Mouse (Mus musculus): ENCODE measurements around the gene Coq9. TPM values are rescaled to one million over a fixed set of nuclear protein-coding genes. Genes with fewer than 3 reads are reported as not detected.

Coq9 gene
- polyA plus RNA-seq, 1 experiment from 2014 or later = 57.2 TPM

DNA sequence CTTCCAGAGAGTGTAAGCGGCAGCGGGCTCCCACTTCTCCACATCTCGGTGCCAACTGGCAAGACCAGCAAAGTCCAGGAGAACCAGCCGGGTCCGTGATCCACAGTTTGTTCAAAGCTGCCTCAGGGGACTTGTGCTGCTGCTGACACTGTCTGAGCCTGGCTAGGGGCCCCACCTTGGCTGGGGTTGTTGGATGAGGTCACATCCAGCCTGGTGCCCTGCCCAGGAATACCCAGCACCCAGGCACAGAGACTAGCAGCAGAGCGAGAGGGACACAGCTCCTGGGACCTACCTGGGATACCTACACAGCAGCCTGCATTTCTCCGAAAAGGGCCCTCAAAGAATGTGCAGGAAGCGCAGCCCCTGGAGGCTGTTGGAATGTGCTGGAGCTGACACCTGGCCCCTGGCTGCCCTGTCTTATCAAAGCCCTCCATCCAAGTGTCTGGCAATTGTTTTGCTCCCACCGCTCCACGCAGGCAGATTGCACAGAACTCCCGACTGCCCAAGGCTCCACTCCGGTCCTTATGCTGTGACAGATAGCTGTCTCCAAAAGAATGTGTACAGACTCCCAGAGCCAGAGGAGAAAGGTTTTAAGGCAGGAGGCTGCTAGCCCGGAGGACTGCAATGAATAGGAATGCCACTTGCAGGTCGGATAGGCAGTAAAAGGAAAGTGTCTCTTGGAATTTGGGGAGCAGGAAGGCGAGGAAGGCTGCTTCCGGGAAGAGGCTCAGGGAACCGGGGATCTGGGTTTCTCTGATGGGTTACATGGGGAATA lies 37.2 kb downstream of the Coq9 start:
- peaks cover 53% of the 10 kb centered on the region for H3K4me1 ChIP-seq
- peak overlapping the region; percentile 58 for H3K9ac ChIP-seq (replicated peaks)
- WGBS = 12% methylated on average over 17 of the region's 17 CpGs
- peak overlapping the region; percentile 62 for H3K4me3 ChIP-seq
- peak overlapping the region; percentile 96 for H3K4me2 ChIP-seq (replicated peaks)
- H3K36me3 ChIP-seq = no peaks in the 10 kb centered on the region
- no peak for ATAC-seq (replicated peaks)
- H3K27ac ChIP-seq (replicated peaks) = peak overlapping the region; percentile 47; the same call in 1 of the 2 replicates
- peaks cover 9% of the 10 kb centered on the region; the same call in 1 of the 2 replicates for H3K27me3 ChIP-seq
- no peaks in the 10 kb centered on the region for H3K9me3 ChIP-seq

DNA sequence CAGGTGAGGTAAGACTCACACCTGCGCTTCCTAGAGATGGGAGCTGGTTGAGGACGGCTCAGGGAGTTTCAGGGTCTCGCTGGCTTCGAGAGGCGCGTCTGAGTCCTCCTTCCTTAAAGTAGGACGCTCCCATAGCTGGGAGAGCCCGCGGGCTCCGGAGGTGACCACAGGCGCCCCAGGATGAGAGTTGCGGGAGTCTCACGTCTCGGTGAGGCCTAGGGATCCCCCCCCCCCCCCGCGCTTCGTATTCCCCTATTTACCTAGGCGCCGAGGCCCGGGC lies 37.7 kb downstream of the Coq9 start:
- WGBS = 0% methylated on average over 11 of the region's 20 CpGs
- no peak for ATAC-seq (replicated peaks)
- Histone ChIP-seq H3K27me3 (peaks cover 9% of the 10 kb centered on the region; the same call in 1 of the 2 replicates), H3K36me3 (no peaks in the 10 kb centered on the region), H3K9ac (replicated peaks) (peak overlapping the region; percentile 58), H3K9me3 (no peaks in the 10 kb centered on the region), H3K4me3 (peak overlapping the region; percentile 62), H3K27ac (replicated peaks) (peak overlapping the region; percentile 47), H3K4me1 (peaks cover 48% of the 10 kb centered on the region), H3K4me2 (replicated peaks) (peak overlapping the region; percentile 96)

DNA sequence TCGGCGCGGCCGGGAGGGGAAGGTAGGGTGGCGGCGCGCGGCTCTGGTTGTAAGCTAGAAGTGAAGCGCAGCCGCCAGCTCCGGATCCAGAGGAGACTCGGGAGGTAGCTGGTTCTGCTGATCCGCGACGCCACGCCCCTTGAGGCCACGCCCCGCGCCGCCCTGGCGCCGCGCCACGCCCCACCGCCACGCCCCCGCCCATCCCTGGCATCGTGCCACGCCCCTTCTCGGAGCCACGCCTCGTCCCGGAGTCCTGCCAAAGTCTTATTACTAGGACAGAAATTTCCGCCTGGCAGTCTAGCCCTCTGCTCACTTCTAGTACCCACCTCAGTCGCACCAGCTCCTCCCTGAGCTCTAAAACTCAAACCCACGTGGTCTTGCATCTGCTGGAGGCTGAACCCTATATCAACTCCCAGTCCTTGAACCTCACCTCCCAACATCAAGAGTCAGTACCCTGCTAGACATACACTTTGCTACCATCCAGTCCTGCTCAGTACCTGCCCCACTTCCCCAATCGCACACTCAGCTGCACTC lies 38.1 kb downstream of the Coq9 start, which contains the start of gene Dok4:
Dok4 (minus strand) TSS at position 134 of the 534 bp plus-strand sequence.
- peak; percentile 70 for ATAC-seq (replicated peaks)
- peak within 1 kb of the TSS; percentile 47 for H3K27ac ChIP-seq (replicated peaks)
- under 1% methylated on average over 29 of the region's 37 CpGs for WGBS
- H3K27me3 ChIP-seq = peaks cover 9% of the 10 kb centered on the region; the same call in 1 of the 2 replicates
- H3K4me2 ChIP-seq (replicated peaks) = peak within 1 kb of the TSS; percentile 96
- H3K4me1 ChIP-seq = peaks cover 44% of the 10 kb centered on the region
- peak within 1 kb of the TSS; percentile 62 for H3K4me3 ChIP-seq
- H3K36me3 ChIP-seq = no peaks in the 10 kb centered on the region
- peak within 1 kb of the TSS; percentile 58 for H3K9ac ChIP-seq (replicated peaks)
- no peaks in the 10 kb centered on the region for H3K9me3 ChIP-seq

DNA sequence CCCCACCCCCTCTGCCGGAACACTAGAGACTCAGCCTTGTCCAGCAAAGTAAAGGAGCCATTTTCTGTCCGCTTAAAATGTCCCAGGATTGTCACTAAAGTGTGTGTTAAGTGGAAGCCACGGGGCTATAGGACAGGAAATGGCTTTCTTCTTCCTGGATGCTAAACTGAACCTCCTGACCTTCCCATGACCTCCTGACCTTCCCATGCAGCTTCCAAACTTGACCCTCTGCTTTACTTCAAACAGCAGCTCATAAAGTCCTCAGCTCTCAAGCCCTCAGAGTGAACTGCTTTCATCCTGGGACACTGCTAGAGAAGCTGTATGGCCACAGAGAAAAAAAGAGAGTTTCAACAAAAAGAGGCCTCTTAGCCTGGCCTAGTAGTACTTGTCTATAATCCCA lies 38.7 kb downstream of the Coq9 start:
- no peak overlapping the region for H3K27ac ChIP-seq (replicated peaks)
- no peak overlapping the region for H3K4me2 ChIP-seq (replicated peaks)
- no peak for ATAC-seq (replicated peaks)
- H3K9ac ChIP-seq (replicated peaks) = no peak overlapping the region
- WGBS = 63% methylated on average over 3 of the region's 3 CpGs
- no peaks in the 10 kb centered on the region for H3K9me3 ChIP-seq
- no peak overlapping the region for H3K4me3 ChIP-seq
- H3K4me1 ChIP-seq = peaks cover 39% of the 10 kb centered on the region
- peaks cover 9% of the 10 kb centered on the region; the same call in 1 of the 2 replicates for H3K27me3 ChIP-seq
- H3K36me3 ChIP-seq = no peaks in the 10 kb centered on the region

DNA sequence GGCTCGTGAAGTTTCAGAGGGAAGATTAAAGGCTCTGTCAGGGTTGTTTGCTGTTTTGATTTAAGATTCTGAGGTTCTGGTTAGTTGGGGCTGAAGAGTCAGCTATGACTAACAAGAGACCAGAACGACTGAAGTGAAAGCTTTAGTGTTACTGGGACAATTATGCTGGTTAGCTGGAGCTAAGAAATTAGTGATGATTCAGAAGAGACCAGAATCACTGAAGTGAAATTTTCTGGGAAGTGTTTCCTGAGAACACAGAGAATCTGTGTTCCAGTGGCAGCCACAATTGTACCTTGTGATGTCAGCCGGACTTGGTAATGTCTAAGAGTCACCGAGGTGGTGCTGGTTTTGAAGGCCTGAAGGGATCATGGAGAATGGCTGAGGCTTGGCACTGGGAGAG lies 42.6 kb downstream of the Coq9 start:
- Histone ChIP-seq H3K4me2 (replicated peaks) (no peak overlapping the region), H3K36me3 (no peaks in the 10 kb centered on the region), H3K27ac (replicated peaks) (no peak overlapping the region), H3K27me3 (no peaks in the 10 kb centered on the region), H3K9me3 (no peaks in the 10 kb centered on the region), H3K9ac (replicated peaks) (no peak overlapping the region), H3K4me1 (peaks cover 8% of the 10 kb centered on the region), H3K4me3 (no peak overlapping the region)
- 78% methylated on average over 4 of the region's 4 CpGs for WGBS
- no peak for ATAC-seq (replicated peaks)

DNA sequence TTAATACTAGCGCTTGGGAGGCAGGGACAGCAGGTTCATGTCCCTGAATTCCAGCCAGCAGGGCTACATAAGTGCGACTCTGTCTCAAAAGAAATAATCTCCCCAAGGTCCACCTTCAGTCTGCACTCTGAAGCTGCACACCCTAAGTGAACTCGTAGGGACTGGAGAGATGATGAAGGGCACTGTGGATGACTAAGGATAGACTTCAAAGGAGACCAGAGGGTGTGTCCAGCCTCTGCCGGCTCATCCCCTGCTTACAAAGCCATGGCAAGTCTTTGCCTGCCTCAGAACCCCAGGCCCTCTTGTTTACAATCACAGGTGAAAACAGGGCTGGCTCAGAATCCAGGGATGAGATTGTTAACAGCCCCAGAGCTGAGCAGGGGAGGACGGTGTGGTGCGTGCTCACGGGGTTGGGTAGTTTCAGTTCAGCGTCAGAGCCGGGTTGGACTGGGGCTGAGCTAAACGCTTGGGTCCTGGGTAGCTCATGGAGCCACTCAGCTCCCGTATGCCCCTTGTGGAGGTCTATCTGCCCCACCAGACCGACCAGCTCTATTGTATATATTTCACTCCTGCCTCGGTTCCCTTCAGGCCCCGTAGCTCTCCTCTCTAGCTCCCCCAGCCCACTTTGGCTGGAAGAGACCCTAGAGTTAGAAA lies 50.4 kb downstream of the Coq9 start:
- Histone ChIP-seq H3K9me3 (no peaks in the 10 kb centered on the region), H3K4me1 (no peaks in the 10 kb centered on the region), H3K36me3 (no peaks in the 10 kb centered on the region), H3K9ac (replicated peaks) (no peak overlapping the region), H3K27me3 (no peaks in the 10 kb centered on the region), H3K4me3 (no peak overlapping the region), H3K4me2 (replicated peaks) (no peak overlapping the region), H3K27ac (replicated peaks) (no peak overlapping the region)
- WGBS = 42% methylated on average over 14 of the region's 14 CpGs
- no peak for ATAC-seq (replicated peaks)

DNA sequence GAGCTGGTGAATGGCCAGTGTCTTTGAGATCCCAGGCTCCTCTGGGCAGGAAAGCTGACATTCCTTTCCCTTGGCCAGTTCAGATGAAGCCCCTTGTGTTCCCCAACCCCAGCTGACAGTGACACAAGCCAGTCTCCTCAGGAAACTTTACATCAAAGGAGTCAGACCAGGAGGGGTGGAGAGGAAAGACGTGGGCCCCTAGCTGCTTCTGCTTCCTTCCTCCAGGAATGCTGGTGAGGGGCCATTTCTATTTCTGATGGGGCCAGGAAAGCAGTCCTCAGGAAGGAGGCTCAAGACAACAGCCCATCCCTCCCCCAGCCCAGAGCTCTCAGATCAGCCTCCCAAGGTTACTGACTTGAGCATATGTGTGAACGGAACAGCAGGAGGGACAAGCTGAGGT lies 54.8 kb downstream of the Coq9 start:
- Histone ChIP-seq H3K4me2 (replicated peaks) (no peak overlapping the region), H3K9ac (replicated peaks) (no peak overlapping the region), H3K9me3 (no peaks in the 10 kb centered on the region), H3K4me3 (no peak overlapping the region), H3K4me1 (no peaks in the 10 kb centered on the region), H3K27ac (replicated peaks) (no peak overlapping the region), H3K27me3 (no peaks in the 10 kb centered on the region), H3K36me3 (no peaks in the 10 kb centered on the region)
- WGBS = 52% methylated on average over 2 of the region's 2 CpGs
- no peak for ATAC-seq (replicated peaks)

DNA sequence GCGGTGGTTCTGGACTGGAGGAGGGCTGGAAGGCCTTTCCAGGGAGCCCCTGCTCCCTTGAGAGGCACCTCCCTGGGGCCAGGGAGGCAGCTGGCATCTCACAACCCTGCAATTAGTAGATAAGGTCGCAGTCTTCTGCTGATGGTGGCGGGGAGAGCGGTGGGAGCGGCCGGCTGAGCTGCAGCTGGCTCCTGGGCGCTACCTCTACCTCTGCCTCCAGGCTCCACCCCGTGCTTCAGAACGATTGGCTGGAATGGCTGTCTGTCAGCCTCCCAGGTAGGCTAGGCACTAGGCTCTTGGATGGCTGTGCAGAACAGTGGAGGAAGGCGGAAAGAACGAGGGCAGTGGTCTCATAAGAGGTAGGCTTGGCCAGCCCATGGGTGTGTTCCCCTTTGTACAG lies 61.1 kb downstream of the Coq9 start:
- no peak overlapping the region for H3K9ac ChIP-seq (replicated peaks)
- no peaks in the 10 kb centered on the region for H3K27me3 ChIP-seq
- no peaks in the 10 kb centered on the region for H3K4me1 ChIP-seq
- no peaks in the 10 kb centered on the region for H3K36me3 ChIP-seq
- H3K4me2 ChIP-seq (replicated peaks) = no peak overlapping the region
- no peak overlapping the region for H3K27ac ChIP-seq (replicated peaks)
- H3K9me3 ChIP-seq = no peaks in the 10 kb centered on the region
- no peak overlapping the region for H3K4me3 ChIP-seq
- ATAC-seq (replicated peaks) = no peak
- WGBS = 13% methylated on average over 11 of the region's 11 CpGs

DNA sequence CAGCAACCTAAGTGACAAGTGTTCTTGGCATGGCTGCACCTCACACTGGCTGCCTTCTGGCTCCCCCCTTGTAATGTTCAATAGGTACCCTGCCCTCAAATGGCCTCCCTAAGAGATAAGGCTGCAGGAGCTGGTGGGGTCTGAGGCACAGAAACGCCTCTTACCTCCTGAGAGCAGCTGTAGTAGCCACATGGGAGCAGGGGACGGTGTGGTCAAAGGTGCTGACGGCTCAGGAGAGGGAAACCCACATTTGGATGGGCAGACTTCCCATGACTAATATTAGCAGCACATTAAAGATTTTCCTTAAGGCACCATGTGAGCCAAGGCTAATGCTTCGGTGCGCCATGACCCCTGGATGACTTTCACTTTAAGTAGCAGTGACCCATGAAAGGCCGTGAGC lies 62.5 kb downstream of the Coq9 start:
- no peak overlapping the region for H3K4me3 ChIP-seq
- H3K27me3 ChIP-seq = no peaks in the 10 kb centered on the region
- no peaks in the 10 kb centered on the region for H3K36me3 ChIP-seq
- H3K4me2 ChIP-seq (replicated peaks) = no peak overlapping the region
- ATAC-seq (replicated peaks) = no peak
- no peak overlapping the region for H3K9ac ChIP-seq (replicated peaks)
- H3K9me3 ChIP-seq = no peaks in the 10 kb centered on the region
- H3K27ac ChIP-seq (replicated peaks) = no peak overlapping the region
- 35% methylated on average over 6 of the region's 6 CpGs for WGBS
- H3K4me1 ChIP-seq = peaks cover 11% of the 10 kb centered on the region

DNA sequence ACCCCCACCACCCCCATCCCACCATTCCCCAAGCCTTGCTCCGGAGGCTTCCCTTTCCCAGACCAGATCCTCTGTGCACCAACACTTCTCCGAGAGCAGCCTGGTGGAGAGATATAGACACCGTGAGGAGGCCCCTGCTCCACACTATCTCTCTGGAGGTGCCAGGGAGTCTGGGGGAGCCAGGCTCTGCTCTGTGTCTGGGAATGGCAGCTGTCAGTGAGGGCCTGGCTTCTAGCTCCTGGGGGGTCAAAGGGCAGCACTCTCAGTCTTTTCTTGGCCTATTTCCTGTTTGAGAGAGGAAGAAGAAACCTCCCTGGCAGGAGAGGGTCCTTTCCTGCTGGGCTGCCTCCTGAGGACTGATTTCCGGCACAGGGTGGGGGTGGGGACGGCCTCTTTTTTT lies 62.9 kb downstream of the Coq9 start:
- peaks cover 11% of the 10 kb centered on the region for H3K4me1 ChIP-seq
- H3K4me3 ChIP-seq = no peak overlapping the region
- 36% methylated on average over 5 of the region's 5 CpGs for WGBS
- H3K36me3 ChIP-seq = no peaks in the 10 kb centered on the region
- ATAC-seq (replicated peaks) = no peak
- no peaks in the 10 kb centered on the region for H3K9me3 ChIP-seq
- no peak overlapping the region for H3K9ac ChIP-seq (replicated peaks)
- no peaks in the 10 kb centered on the region for H3K27me3 ChIP-seq
- no peak overlapping the region for H3K27ac ChIP-seq (replicated peaks)
- no peak overlapping the region for H3K4me2 ChIP-seq (replicated peaks)

DNA sequence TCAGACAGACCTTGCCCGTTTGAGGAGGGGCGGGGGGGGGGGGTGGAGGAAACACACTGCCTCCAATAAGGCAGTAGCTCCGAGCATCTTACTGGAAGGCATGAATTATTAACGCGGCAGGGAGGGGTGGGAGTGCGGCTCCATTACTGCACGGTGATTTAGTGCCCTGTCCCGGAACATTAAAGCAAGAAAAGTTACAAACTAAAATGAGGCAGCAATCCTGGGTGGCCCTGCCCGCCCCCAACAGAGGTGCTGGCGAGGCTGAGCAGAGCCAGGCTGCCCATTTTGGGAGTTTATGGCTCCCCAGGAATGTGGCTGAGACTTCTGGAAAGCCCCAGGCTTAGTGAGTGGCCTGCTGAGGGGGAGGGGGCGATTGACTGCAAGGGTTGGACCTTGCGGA lies 65.6 kb downstream of the Coq9 start:
- no peaks in the 10 kb centered on the region for H3K27me3 ChIP-seq

More for the DNA sequence above, 65.6 kb downstream of the Coq9 start:
- Histone ChIP-seq H3K9me3 (no peaks in the 10 kb centered on the region), H3K27ac (replicated peaks) (no peak overlapping the region), H3K4me1 (peaks cover 11% of the 10 kb centered on the region), H3K4me3 (no peak overlapping the region), H3K36me3 (no peaks in the 10 kb centered on the region), H3K4me2 (replicated peaks) (no peak overlapping the region), H3K9ac (replicated peaks) (no peak overlapping the region)
- ATAC-seq (replicated peaks) = no peak
- 72% methylated on average over 12 of the region's 12 CpGs for WGBS

Measured in forebrain, embryonic 15.5 days (tissue).